ENCODE assay signal across 17 mouse cellular contexts in the genomic region with DNA sequence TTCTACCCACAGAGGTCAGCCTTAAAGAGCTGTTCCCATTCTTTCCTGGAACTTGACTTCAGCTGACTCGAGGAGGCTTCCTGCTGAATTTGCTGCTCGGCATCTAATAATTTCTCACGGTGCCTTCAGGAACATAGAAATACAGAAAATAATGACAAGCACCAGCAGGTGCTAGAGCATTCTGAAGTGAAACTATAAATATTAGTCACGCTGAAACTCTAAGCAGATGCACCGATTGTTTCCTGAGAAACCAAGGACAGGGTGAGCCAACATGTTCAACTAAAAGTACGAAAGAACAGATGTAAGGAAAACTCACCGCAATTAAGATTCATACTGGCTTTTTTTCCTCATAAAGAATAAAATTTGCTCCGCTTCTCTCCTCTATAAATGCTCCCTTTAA. TPM values are rescaled to one million over a fixed set of nuclear protein-coding genes. Genes with fewer than 3 reads are reported as not detected.
DNase-seq lines count a peak whose midpoint lies in the region; ATAC-seq and TF ChIP-seq lines count a peak whose summit lies in the region.
"Had no signal": no experiment of that assay in that cellular context is flagged by ENCODE, and none has a peak within 500 bp of the region (broad histone marks: within the 10 kb centered on the region; RNA-seq: fewer than 3 reads in every experiment).

No protein-coding gene starts in this region.

- H3K4me1 ChIP-seq in embryonic facial prominence, embryonic 14.5 days (ENCODE audit: control insufficient read depth, insufficient read depth, low read length), result no peaks in the 10 kb centered on the region
- peaks cover 8% of the 10 kb centered on the region for H3K4me1 ChIP-seq in embryonic facial prominence, embryonic 10.5 days
- no peaks in the 10 kb centered on the region for H3K4me1 ChIP-seq in limb, embryonic 14.5 days (ENCODE audit: control insufficient read depth, insufficient read depth, low read length)
- no peaks in the 10 kb centered on the region; the same call in 1 of the 2 replicates for H3K4me1 ChIP-seq in limb, embryonic 10.5 days
- H3K4me1 ChIP-seq in CH12.LX (ENCODE audit: control insufficient read depth in 1 of 2, insufficient read depth in 2 of 2), result peaks cover 0 to 11% of the 10 kb centered on the region in 2 experiments; a peak in 1 of 4 replicates
- no peaks in the 10 kb centered on the region for H3K4me1 ChIP-seq in midbrain, embryonic 10.5 days
- no peaks in the 10 kb centered on the region for H3K4me1 ChIP-seq in liver, postnatal 0 days (ENCODE audit: insufficient read depth)
- H3K4me1 ChIP-seq: hindbrain, embryonic 10.5 days had no signal

- no peak for TF ChIP-seq CTCF in CH12.LX (conservative IDR thresholded peaks at IDR 0.05 in 1 of 2, IDR thresholded peaks at IDR 0.05 in 1 of 2; ENCODE audit: low read depth in 2 of 2, low read length in 2 of 2)
- TF ChIP-seq CTCF in liver, postnatal 0 days (IDR thresholded peaks at IDR 0.05; ENCODE audit: low read depth), result no peak

- peak overlapping the region; percentile 45; the same call in 1 of the 2 replicates for H3K27ac ChIP-seq in embryonic facial prominence, embryonic 14.5 days (replicated peaks; ENCODE audit: low read depth, low read length)
- H3K27ac ChIP-seq in embryonic facial prominence, embryonic 10.5 days (replicated peaks), result no peak overlapping the region
- no peak overlapping the region for H3K27ac ChIP-seq in limb, embryonic 14.5 days (replicated peaks; ENCODE audit: low read depth, low read length)
- no peak overlapping the region for H3K27ac ChIP-seq in limb, embryonic 10.5 days
- no peak overlapping the region for H3K27ac ChIP-seq in CH12.LX (ENCODE audit: insufficient read depth, low read depth)
- no peak overlapping the region for H3K27ac ChIP-seq in midbrain, embryonic 10.5 days (replicated peaks)
- H3K27ac ChIP-seq in liver, postnatal 0 days (ENCODE audit: low read depth), result no peak overlapping the region
- H3K27ac ChIP-seq: heart, adult 2 months; hindbrain, embryonic 10.5 days; hindbrain, embryonic 14.5 days had no signal

- H3K9me3 ChIP-seq in embryonic facial prominence, embryonic 14.5 days (ENCODE audit: control insufficient read depth, low read length), result no peaks in the 10 kb centered on the region
- H3K9me3 ChIP-seq in embryonic facial prominence, embryonic 10.5 days, result no peaks in the 10 kb centered on the region
- H3K9me3 ChIP-seq in limb, embryonic 14.5 days (ENCODE audit: control insufficient read depth, low read length), result no peaks in the 10 kb centered on the region
- no peaks in the 10 kb centered on the region for H3K9me3 ChIP-seq in limb, embryonic 10.5 days (replicated peaks)
- no peaks in the 10 kb centered on the region for H3K9me3 ChIP-seq in CH12.LX (replicated peaks; ENCODE audit: low read length)
- no peaks in the 10 kb centered on the region for H3K9me3 ChIP-seq in midbrain, embryonic 10.5 days (replicated peaks)
- no peaks in the 10 kb centered on the region for H3K9me3 ChIP-seq in liver, postnatal 0 days (ENCODE audit: low read length)
- H3K9me3 ChIP-seq: hindbrain, embryonic 10.5 days had no signal

- in situ Hi-C loops in CH12.LX (cut with MboI; ENCODE audit: low pct_ligation_motif_present, low pct_unique_long_range_greater_than_20kb, low sequenced_read_pairs), result no loop called here

- no peak for TF ChIP-seq POLR2A in limb, embryonic 14.5 days (IDR thresholded peaks at IDR 0.05; ENCODE audit: borderline replicate concordance, extremely low read depth, insufficient read depth, insufficient read length)
- no peak for TF ChIP-seq POLR2A in CH12.LX (IDR thresholded peaks at IDR 0.05; ENCODE audit: low read depth, low read length)

- WGBS in embryonic facial prominence, embryonic 14.5 days, result 61% methylated on average over 8 of the region's 8 CpGs
- 87% methylated on average over 8 of the region's 8 CpGs for WGBS in embryonic facial prominence, embryonic 10.5 days
- 65% methylated on average over 8 of the region's 8 CpGs for WGBS in limb, embryonic 14.5 days
- 91% methylated on average over 8 of the region's 8 CpGs for WGBS in limb, embryonic 10.5 days
- 89% methylated on average over 8 of the region's 8 CpGs for WGBS in midbrain, embryonic 10.5 days
- WGBS in liver, postnatal 0 days (ENCODE audit: insufficient replicate concordance), result 82% methylated on average over 8 of the region's 8 CpGs

- no peaks in the 10 kb centered on the region for H3K27me3 ChIP-seq in embryonic facial prominence, embryonic 14.5 days (replicated peaks; ENCODE audit: control insufficient read depth, insufficient read depth, low read length)
- H3K27me3 ChIP-seq in embryonic facial prominence, embryonic 10.5 days (replicated peaks; ENCODE audit: low read depth, poor library complexity, severe bottlenecking), result no peaks in the 10 kb centered on the region
- no peaks in the 10 kb centered on the region for H3K27me3 ChIP-seq in limb, embryonic 14.5 days (ENCODE audit: control insufficient read depth, insufficient read depth, low read length)
- no peaks in the 10 kb centered on the region for H3K27me3 ChIP-seq in limb, embryonic 10.5 days (ENCODE audit: low read depth, poor library complexity, severe bottlenecking)
- H3K27me3 ChIP-seq in CH12.LX (replicated peaks), result no peaks in the 10 kb centered on the region
- no peaks in the 10 kb centered on the region for H3K27me3 ChIP-seq in midbrain, embryonic 10.5 days (ENCODE audit: low read depth, poor library complexity, severe bottlenecking)
- H3K27me3 ChIP-seq in liver, postnatal 0 days (ENCODE audit: insufficient read depth, low read length), result no peaks in the 10 kb centered on the region

- ATAC-seq in embryonic facial prominence, embryonic 14.5 days (ENCODE audit: low read depth), result no peak
- ATAC-seq in limb, embryonic 14.5 days (ENCODE audit: low FRiP score, low read depth), result peak; percentile 80; the same call in 1 of the 2 replicates
- no peak for ATAC-seq in liver, postnatal 0 days
- ATAC-seq: forebrain, embryonic 16.5 days had no signal

- no peak overlapping the region for H3K4me3 ChIP-seq in embryonic facial prominence, embryonic 14.5 days (ENCODE audit: low read depth, low read length)
- H3K4me3 ChIP-seq in embryonic facial prominence, embryonic 10.5 days, result no peak overlapping the region
- H3K4me3 ChIP-seq in limb, embryonic 14.5 days (replicated peaks; ENCODE audit: low read length), result no peak overlapping the region
- no peak overlapping the region for H3K4me3 ChIP-seq in limb, embryonic 10.5 days
- no peak overlapping the region for H3K4me3 ChIP-seq in CH12.LX (replicated peaks in 1 of 3; ENCODE audit: low read depth in 2 of 3, low read length in 2 of 3, poor library complexity in 1 of 3)
- no peak overlapping the region for H3K4me3 ChIP-seq in midbrain, embryonic 10.5 days
- no peak overlapping the region for H3K4me3 ChIP-seq in liver, postnatal 0 days (ENCODE audit: low read depth, low read length)
- H3K4me3 ChIP-seq: heart, adult 2 months; hindbrain, embryonic 10.5 days had no signal

- TF ChIP-seq EP300 in CH12.LX (IDR thresholded peaks at IDR 0.05; ENCODE audit: low read length), result peak; percentile 94
- no peak for TF ChIP-seq EP300 in liver, postnatal 0 days (IDR thresholded peaks at IDR 0.05; ENCODE audit: low read depth)

- no peak overlapping the region for H3K4me2 ChIP-seq in embryonic facial prominence, embryonic 14.5 days (ENCODE audit: low read depth, low read length)
- no peak overlapping the region for H3K4me2 ChIP-seq in limb, embryonic 14.5 days (replicated peaks; ENCODE audit: low read depth, low read length, severe bottlenecking)
- peak overlapping the region; percentile 80 for H3K4me2 ChIP-seq in CH12.LX (ENCODE audit: insufficient read depth, low read depth, poor library complexity, severe bottlenecking)
- H3K4me2 ChIP-seq in liver, postnatal 0 days (ENCODE audit: low read depth, low read length), result no peak overlapping the region
- H3K4me2 ChIP-seq: heart, embryonic 11.5 days; hindbrain, embryonic 14.5 days had no signal

- DNase-seq in embryonic facial prominence, embryonic 14.5 days (ENCODE audit: low spot score), result peak; percentile 63
- no peak for DNase-seq in embryonic facial prominence, embryonic 10.5 days (ENCODE audit: low spot score)
- peak; percentile 40 for DNase-seq in limb, embryonic 14.5 days (ENCODE audit: low spot score)
- no peak for DNase-seq in limb, embryonic 10.5 days (ENCODE audit: low spot score)
- DNase-seq in CH12.LX (ENCODE audit: extremely low read depth), result peak; percentile 21
- DNase-seq in midbrain, embryonic 10.5 days (ENCODE audit: low spot score), result no peak
- no peak for DNase-seq in liver, postnatal 0 days
- DNase-seq: adrenal gland, adult 2 months; adrenal gland, postnatal 25 days; cerebellum, adult 2 months; cerebellum, postnatal 10 days; gastrocnemius, postnatal 14 days; heart, adult 2 months had no signal

- dilution Hi-C loops in CH12.LX (cut with MboI; ENCODE audit: extremely low pct_ligation_motif_present, extremely low pct_unique_long_range_greater_than_20kb, low sequenced_read_pairs), result no loop called here

- H3K9ac ChIP-seq in embryonic facial prominence, embryonic 14.5 days (ENCODE audit: low read depth, low read length), result no peak overlapping the region
- H3K9ac ChIP-seq in limb, embryonic 14.5 days (ENCODE audit: low read depth, low read length, severe bottlenecking), result no peak overlapping the region
- H3K9ac ChIP-seq in CH12.LX (ENCODE audit: insufficient read depth, low read depth), result 0 out of 2 replicates have a peak overlapping the region, but pooled peaks have one; percentile 9
- H3K9ac ChIP-seq in liver, postnatal 0 days (replicated peaks), result no peak overlapping the region
- H3K9ac ChIP-seq: hindbrain, embryonic 14.5 days had no signal

- H3K36me3 ChIP-seq in embryonic facial prominence, embryonic 14.5 days (ENCODE audit: control insufficient read depth, insufficient read depth, low read length), result no peaks in the 10 kb centered on the region
- H3K36me3 ChIP-seq in embryonic facial prominence, embryonic 10.5 days (replicated peaks), result no peaks in the 10 kb centered on the region
- no peaks in the 10 kb centered on the region for H3K36me3 ChIP-seq in limb, embryonic 14.5 days (ENCODE audit: control insufficient read depth, insufficient read depth, low read length)
- no peaks in the 10 kb centered on the region for H3K36me3 ChIP-seq in limb, embryonic 10.5 days
- no peaks in the 10 kb centered on the region for H3K36me3 ChIP-seq in CH12.LX (replicated peaks in 1 of 2; ENCODE audit: control insufficient read depth in 1 of 2, insufficient read depth in 1 of 2, low read length in 1 of 2)
- no peaks in the 10 kb centered on the region for H3K36me3 ChIP-seq in midbrain, embryonic 10.5 days
- H3K36me3 ChIP-seq in liver, postnatal 0 days (replicated peaks; ENCODE audit: insufficient read depth, low read length), result no peaks in the 10 kb centered on the region
- H3K36me3 ChIP-seq: hindbrain, embryonic 10.5 days had no signal

- no peak for TF ChIP-seq RAD21 in CH12.LX (IDR thresholded peaks at IDR 0.05; ENCODE audit: low read depth, low read length)

- H3K79me2 ChIP-seq in CH12.LX (replicated peaks; ENCODE audit: control insufficient read depth, extremely low read depth, insufficient read depth, poor library complexity, severe bottlenecking), result no peaks in the 10 kb centered on the region

RNA-seq across cellular contexts. Expression of gene Soat1, which starts 20.9 kb away (rescaled TPM):
- 21.8 and 22.0 TPM in 2 replicates for polyA plus RNA-seq in embryonic facial prominence, embryonic 14.5 days (2014; fragmentation: Nextera tagmentation; extraction: Ambion mirVana)
- 27.2 and 29.2 TPM in 2 replicates for polyA plus RNA-seq in embryonic facial prominence, embryonic 10.5 days (2016; fragmentation: Nextera tagmentation; extraction: Ambion mirVana)
- polyA plus RNA-seq in limb, embryonic 14.5 days (2012; rRNA removed), result 23.1 and 39.5 TPM in 2 replicates
- 19.1 and 21.3 TPM in 2 replicates for polyA plus RNA-seq in limb, embryonic 14.5 days (2014; fragmentation: Nextera tagmentation; extraction: Ambion mirVana)
- 26.0 and 26.2 TPM in 2 replicates for polyA plus RNA-seq in limb, embryonic 10.5 days (2016; fragmentation: Nextera tagmentation; extraction: Ambion mirVana)
- total RNA-seq in CH12.LX (2012; rRNA removed), result 10.3 and 12.0 TPM in 2 replicates
- 13.5 and 16.9 TPM in 2 replicates for total RNA-seq in CH12.LX (2014; rRNA removed)
- 8.6 and 9.8 TPM in 2 replicates for polyA plus RNA-seq in CH12.LX (2012; ENCODE audit: insufficient read length, low read depth)
- polyA plus RNA-seq in midbrain, embryonic 10.5 days (2016; fragmentation: Nextera tagmentation; extraction: Ambion mirVana), result 26.3 and 29.4 TPM in 2 replicates
- polyA plus RNA-seq in liver, postnatal 0 days (2015; fragmentation: Nextera tagmentation; extraction: Ambion mirVana), result 42.5 and 43.9 TPM in 2 replicates

RNA-seq across cellular contexts. Expression of gene Gm10031, which starts 28.8 kb away (rescaled TPM):
- polyA plus RNA-seq in embryonic facial prominence, embryonic 14.5 days (2014; fragmentation: Nextera tagmentation; extraction: Ambion mirVana), result 0.57 and 0.98 TPM in 2 replicates
- 0.40 and 0.47 TPM in 2 replicates for polyA plus RNA-seq in embryonic facial prominence, embryonic 10.5 days (2016; fragmentation: Nextera tagmentation; extraction: Ambion mirVana)
- 6.0 and 7.0 TPM in 2 replicates for polyA plus RNA-seq in limb, embryonic 14.5 days (2012; rRNA removed)
- 0.32 and 0.73 TPM in 2 replicates for polyA plus RNA-seq in limb, embryonic 14.5 days (2014; fragmentation: Nextera tagmentation; extraction: Ambion mirVana)
- polyA plus RNA-seq in limb, embryonic 10.5 days (2016; fragmentation: Nextera tagmentation; extraction: Ambion mirVana), result 0.24 and 0.28 TPM in 2 replicates
- total RNA-seq in CH12.LX (2012; rRNA removed) (12.8 and 15.2 TPM in 2 replicates), CH12.LX (2014; rRNA removed) (42.9 and 44.8 TPM in 2 replicates)
- 17.3 and 22.8 TPM in 2 replicates for polyA plus RNA-seq in CH12.LX (2012; ENCODE audit: insufficient read length, low read depth)
- 0.35 TPM in 2 replicates for polyA plus RNA-seq in midbrain, embryonic 10.5 days (2016; fragmentation: Nextera tagmentation; extraction: Ambion mirVana)
- 0.14 and 0.29 TPM in 2 replicates for polyA plus RNA-seq in liver, postnatal 0 days (2015; fragmentation: Nextera tagmentation; extraction: Ambion mirVana)

Comparison
In these comparisons a context has a peak if more than half of its experiments do, and no peak if none do; other contexts are left out.
1. DNase-seq: peak in embryonic facial prominence, embryonic 14.5 days (single experiment), limb, embryonic 14.5 days (single experiment) and CH12.LX (single experiment); none in embryonic facial prominence, embryonic 10.5 days (single experiment), limb, embryonic 10.5 days (single experiment), midbrain, embryonic 10.5 days (single experiment) and liver, postnatal 0 days (single experiment).